12 mouse cellular contexts compared by ENCODE assay signal in genomic region chr9:113738021-113738420, GRCm38 (mm10). TPM values are rescaled to one million over a fixed set of nuclear protein-coding genes. Genes with fewer than 3 reads are reported as not detected.
DNase-seq lines count a peak whose midpoint lies in the region; ATAC-seq lines count a peak whose summit lies in the region.
"Had no signal": no experiment of that assay in that cellular context is flagged by ENCODE, and none has a peak within 500 bp of the region (broad histone marks: within the 10 kb centered on the region; RNA-seq: fewer than 3 reads in every experiment).

No protein-coding gene starts in this region.

- no peak overlapping the region for H3K27ac ChIP-seq in heart, embryonic 10.5 days
- H3K27ac ChIP-seq in forebrain, embryonic 12.5 days: no peak overlapping the region
- H3K27ac ChIP-seq in forebrain, embryonic 14.5 days (ENCODE audit: low read depth, low read length): no peak overlapping the region
- H3K27ac ChIP-seq: forebrain, embryonic 10.5 days; hindbrain, embryonic 12.5 days had no signal

- no peaks in the 10 kb centered on the region for H3K9me3 ChIP-seq in heart, embryonic 10.5 days
- H3K9me3 ChIP-seq in forebrain, embryonic 12.5 days: no peaks in the 10 kb centered on the region
- no peaks in the 10 kb centered on the region for H3K9me3 ChIP-seq in forebrain, embryonic 14.5 days (replicated peaks; ENCODE audit: control insufficient read depth, low read length)
- H3K9me3 ChIP-seq: forebrain, embryonic 10.5 days; hindbrain, embryonic 12.5 days had no signal

- H3K9ac ChIP-seq in forebrain, embryonic 12.5 days: no peak overlapping the region
- no peak overlapping the region for H3K9ac ChIP-seq in forebrain, embryonic 14.5 days (ENCODE audit: low read length)
- H3K9ac ChIP-seq: hindbrain, embryonic 12.5 days had no signal

- no peak for ATAC-seq in forebrain, embryonic 12.5 days (ENCODE audit: low FRiP score)
- no peak for ATAC-seq in forebrain, embryonic 14.5 days

- H3K36me3 ChIP-seq in heart, embryonic 10.5 days: no peaks in the 10 kb centered on the region
- no peaks in the 10 kb centered on the region for H3K36me3 ChIP-seq in forebrain, embryonic 12.5 days (replicated peaks)
- H3K36me3 ChIP-seq in forebrain, embryonic 14.5 days (ENCODE audit: control insufficient read depth, insufficient read depth, low read length): no peaks in the 10 kb centered on the region
- H3K36me3 ChIP-seq: forebrain, embryonic 10.5 days; hindbrain, embryonic 12.5 days had no signal

- DNase-seq in heart, adult 18-20 months: peak; percentile 30 to 58
- no peak for DNase-seq in heart, embryonic 10.5 days (ENCODE audit: low spot score)
- DNase-seq in lung, postnatal 10 days: peak; percentile 38
- DNase-seq in lung, postnatal 25 days (ENCODE audit: low spot score): no peak
- DNase-seq in adrenal gland, postnatal 10 days: peak; percentile 40
- peak; percentile 22 to 26 for DNase-seq in heart, postnatal 36 days
- no peak for DNase-seq in forebrain, embryonic 14.5 days (ENCODE audit: low spot score)
- DNase-seq: gastrocnemius, postnatal 25 days; thymus, adult 18-20 months had no signal

- peaks cover 9% of the 10 kb centered on the region; the same call in 1 of the 2 replicates for H3K4me1 ChIP-seq in heart, embryonic 10.5 days
- peaks cover 6% of the 10 kb centered on the region for H3K4me1 ChIP-seq in forebrain, embryonic 12.5 days
- H3K4me1 ChIP-seq in forebrain, embryonic 14.5 days (ENCODE audit: control insufficient read depth, insufficient read depth, low read length): peaks cover 4% of the 10 kb centered on the region; the same call in 1 of the 2 replicates

- intact Hi-C loops in heart, postnatal 36 days (cut with DNase I): loop anchor here (2.0 kb wide), 1 partner anchor 31 kb away; no protein-coding TSS in a partner anchor

- no peak overlapping the region for H3K4me3 ChIP-seq in heart, embryonic 10.5 days
- H3K4me3 ChIP-seq in forebrain, embryonic 12.5 days (replicated peaks): no peak overlapping the region
- no peak overlapping the region for H3K4me3 ChIP-seq in forebrain, embryonic 14.5 days (ENCODE audit: low read depth, low read length)
- H3K4me3 ChIP-seq: forebrain, embryonic 10.5 days; hindbrain, embryonic 12.5 days had no signal

- H3K27me3 ChIP-seq in heart, embryonic 10.5 days (ENCODE audit: insufficient read depth, poor library complexity, severe bottlenecking): no peaks in the 10 kb centered on the region
- H3K27me3 ChIP-seq in forebrain, embryonic 12.5 days: no peaks in the 10 kb centered on the region
- H3K27me3 ChIP-seq in forebrain, embryonic 14.5 days (replicated peaks; ENCODE audit: control insufficient read depth, insufficient read depth, low read length): no peaks in the 10 kb centered on the region
- H3K27me3 ChIP-seq: hindbrain, embryonic 12.5 days had no signal

- no peak overlapping the region for H3K4me2 ChIP-seq in forebrain, embryonic 12.5 days
- no peak overlapping the region for H3K4me2 ChIP-seq in forebrain, embryonic 14.5 days (ENCODE audit: low read length)
- H3K4me2 ChIP-seq: hindbrain, embryonic 12.5 days had no signal

- WGBS in heart, embryonic 10.5 days: 58% methylated on average over 9 of the region's 9 CpGs
- WGBS in forebrain, embryonic 12.5 days: 77% methylated on average over 9 of the region's 9 CpGs
- WGBS in forebrain, embryonic 14.5 days: 69% methylated on average over 9 of the region's 9 CpGs

RNA-seq across cellular contexts. Expression of gene Clasp2, which starts 3.3 kb away (rescaled TPM):
- 10 to 100 TPM; 56.2 to 63.4 TPM for total RNA-seq in heart, adult 18-20 months (2021)
- polyA plus RNA-seq in heart, embryonic 10.5 days (2016; fragmentation: Nextera tagmentation; extraction: Ambion mirVana): 24.3 and 28.3 TPM in 2 replicates
- total RNA-seq in adrenal gland, postnatal 10 days (2021): 10 to 100 TPM; 76.5 to 86.0 TPM
- 10 to 100 TPM; 50.9 to 58.9 TPM for total RNA-seq in heart, postnatal 36 days (2021)
- 81.3 and 84.0 TPM in 2 replicates for polyA plus RNA-seq in forebrain, embryonic 12.5 days (2016; fragmentation: Nextera tagmentation; extraction: Ambion mirVana)
- 86.2 and 124 TPM in 2 replicates for polyA plus RNA-seq in forebrain, embryonic 14.5 days (2014; fragmentation: Nextera tagmentation; extraction: Ambion mirVana)

RNA-seq across cellular contexts. Expression of gene Pdcd6ip, which starts 30.0 kb away (rescaled TPM):
- 10 to 100 TPM; 59.2 to 66.5 TPM for total RNA-seq in heart, adult 18-20 months (2021)
- polyA plus RNA-seq in heart, embryonic 10.5 days (2016; fragmentation: Nextera tagmentation; extraction: Ambion mirVana): 67.7 and 78.6 TPM in 2 replicates
- total RNA-seq in adrenal gland, postnatal 10 days (2021): 100 to 1,000 TPM; 107 to 110 TPM
- total RNA-seq in heart, postnatal 36 days (2021): 10 to 100 TPM; 57.2 to 65.0 TPM
- polyA plus RNA-seq in forebrain, embryonic 12.5 days (2016; fragmentation: Nextera tagmentation; extraction: Ambion mirVana): 54.3 and 57.4 TPM in 2 replicates
- 29.6 and 41.5 TPM in 2 replicates for polyA plus RNA-seq in forebrain, embryonic 14.5 days (2014; fragmentation: Nextera tagmentation; extraction: Ambion mirVana)

Comparison
In these comparisons a context has a peak if more than half of its experiments do, and no peak if none do; other contexts are left out.
1. DNase-seq: peak in heart, adult 18-20 months (2 of 2), lung, postnatal 10 days (single experiment), adrenal gland, postnatal 10 days (single experiment) and heart, postnatal 36 days (2 of 2); none in heart, embryonic 10.5 days (single experiment), lung, postnatal 25 days (single experiment) and forebrain, embryonic 14.5 days (single experiment).